Mouse (Mus musculus): ENCODE data around the gene Nemp1. TPM values are rescaled to one million over a fixed set of nuclear protein-coding genes. Genes with fewer than 3 reads are reported as not detected.

Gene Nemp1
- polyA plus RNA-seq, 1 experiment = 14.2 TPM

DNA sequence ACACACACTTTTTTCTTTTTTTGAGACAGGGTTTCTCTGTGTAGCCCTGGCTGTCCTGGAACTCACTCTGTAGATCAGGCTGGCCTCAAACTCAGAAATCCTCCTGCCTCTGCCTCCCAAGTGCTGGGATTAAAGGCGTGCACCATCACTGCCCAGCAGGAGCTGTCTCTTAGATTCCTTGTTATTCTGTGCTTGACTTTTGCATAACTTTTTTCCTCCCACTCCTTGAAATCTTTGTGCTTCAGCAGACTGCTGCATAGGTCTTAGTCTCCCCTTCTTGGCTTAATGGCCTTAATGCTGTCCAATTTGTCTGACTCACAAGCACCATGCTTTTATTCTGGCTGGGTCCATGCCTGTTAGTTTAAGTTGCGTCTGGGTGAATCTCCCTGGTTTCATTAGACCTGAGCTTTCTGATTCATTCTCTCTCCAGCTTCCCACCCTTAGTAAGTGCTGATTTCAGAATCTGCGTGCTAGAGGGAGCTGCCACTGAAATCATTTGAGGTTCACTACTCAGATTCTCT lies 42.2 kb downstream of the Nemp1 start:
- Histone ChIP-seq H3K36me3 (ENCODE audit: control insufficient read depth, insufficient read depth, low read length) (no peaks in the 10 kb centered on the region), H3K4me3 (ENCODE audit: control insufficient read depth, insufficient read depth, low read length) (no peak overlapping the region), H3K27me3 (ENCODE audit: control insufficient read depth, insufficient read depth, low read length) (no peaks in the 10 kb centered on the region), H3K27ac (ENCODE audit: control insufficient read depth, insufficient read depth, low read length) (no peak overlapping the region), H3K4me1 (replicated peaks; ENCODE audit: control insufficient read depth, insufficient read depth, low read length) (no peaks in the 10 kb centered on the region)
- WGBS = 85% methylated on average over 3 of the region's 3 CpGs
- no peak for TF ChIP-seq CTCF (IDR thresholded peaks at IDR 0.05; ENCODE audit: borderline replicate concordance, control insufficient read depth, extremely low read depth, insufficient read depth, low read length, poor library complexity)
- no peak for TF ChIP-seq POLR2A (IDR thresholded peaks at IDR 0.05; ENCODE audit: control insufficient read depth, extremely low read depth, insufficient read depth, low read length, poor library complexity)
- DNase-seq = no peak

DNA sequence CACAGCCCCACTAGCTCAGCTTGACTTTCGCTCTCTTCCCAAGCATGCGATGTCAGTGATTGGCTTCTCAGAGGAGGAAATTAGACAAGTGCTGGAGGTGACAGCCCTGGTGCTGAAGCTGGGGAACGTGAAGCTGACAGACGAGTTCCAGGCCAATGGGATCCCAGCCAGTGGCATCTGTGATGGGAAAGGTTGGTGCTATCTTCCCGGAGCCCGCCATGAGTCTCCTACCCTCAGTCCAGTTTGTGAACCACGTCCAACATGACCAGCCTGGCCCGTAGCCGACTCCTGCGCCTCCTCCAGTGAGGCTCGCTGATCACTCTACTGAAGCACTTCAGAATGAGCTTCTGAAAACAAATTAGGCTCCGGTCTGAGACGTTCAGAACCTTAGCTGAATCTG lies 43.6 kb downstream of the Nemp1 start:
- TF ChIP-seq POLR2A (IDR thresholded peaks at IDR 0.05; ENCODE audit: control insufficient read depth, extremely low read depth, insufficient read depth, low read length, poor library complexity) (no peak), CTCF (IDR thresholded peaks at IDR 0.05; ENCODE audit: borderline replicate concordance, control insufficient read depth, extremely low read depth, insufficient read depth, low read length, poor library complexity) (no peak)
- no peak overlapping the region for H3K27ac ChIP-seq (ENCODE audit: control insufficient read depth, insufficient read depth, low read length)
- no peaks in the 10 kb centered on the region for H3K27me3 ChIP-seq (ENCODE audit: control insufficient read depth, insufficient read depth, low read length)
- no peaks in the 10 kb centered on the region for H3K4me1 ChIP-seq (replicated peaks; ENCODE audit: control insufficient read depth, insufficient read depth, low read length)
- 89% methylated on average over 13 of the region's 13 CpGs for WGBS
- no peak for DNase-seq
- H3K36me3 ChIP-seq (ENCODE audit: control insufficient read depth, insufficient read depth, low read length) = no peaks in the 10 kb centered on the region
- H3K4me3 ChIP-seq (ENCODE audit: control insufficient read depth, insufficient read depth, low read length) = no peak overlapping the region

DNA sequence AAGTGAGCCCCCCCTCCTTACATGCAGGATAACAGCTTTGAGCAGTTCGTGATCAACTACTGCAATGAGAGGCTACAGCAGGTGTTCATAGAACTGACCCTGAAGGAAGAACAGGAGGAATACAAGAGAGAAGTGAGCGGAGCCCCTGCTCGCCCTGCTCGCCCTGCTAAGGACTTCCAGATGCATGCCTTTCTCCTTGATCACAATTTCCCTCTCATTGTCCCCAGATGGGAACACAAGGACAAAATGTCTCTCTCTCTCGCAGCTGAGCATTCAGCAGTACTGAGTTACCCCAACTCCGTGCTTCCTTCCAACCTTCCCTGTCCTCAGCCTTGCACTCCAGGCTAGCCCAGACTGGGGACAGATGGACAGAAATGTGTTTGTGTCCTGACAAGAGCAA lies 46.0 kb downstream of the Nemp1 start:
- H3K27ac ChIP-seq (ENCODE audit: control insufficient read depth, insufficient read depth, low read length) = no peak overlapping the region
- no peak for DNase-seq
- H3K27me3 ChIP-seq (ENCODE audit: control insufficient read depth, insufficient read depth, low read length) = no peaks in the 10 kb centered on the region
- TF ChIP-seq POLR2A (IDR thresholded peaks at IDR 0.05; ENCODE audit: control insufficient read depth, extremely low read depth, insufficient read depth, low read length, poor library complexity) (no peak), CTCF (IDR thresholded peaks at IDR 0.05; ENCODE audit: borderline replicate concordance, control insufficient read depth, extremely low read depth, insufficient read depth, low read length, poor library complexity) (no peak)
- WGBS = 91% methylated on average over 6 of the region's 6 CpGs
- no peaks in the 10 kb centered on the region for H3K36me3 ChIP-seq (ENCODE audit: control insufficient read depth, insufficient read depth, low read length)
- H3K4me3 ChIP-seq (ENCODE audit: control insufficient read depth, insufficient read depth, low read length) = no peak overlapping the region
- no peaks in the 10 kb centered on the region for H3K4me1 ChIP-seq (replicated peaks; ENCODE audit: control insufficient read depth, insufficient read depth, low read length)

DNA sequence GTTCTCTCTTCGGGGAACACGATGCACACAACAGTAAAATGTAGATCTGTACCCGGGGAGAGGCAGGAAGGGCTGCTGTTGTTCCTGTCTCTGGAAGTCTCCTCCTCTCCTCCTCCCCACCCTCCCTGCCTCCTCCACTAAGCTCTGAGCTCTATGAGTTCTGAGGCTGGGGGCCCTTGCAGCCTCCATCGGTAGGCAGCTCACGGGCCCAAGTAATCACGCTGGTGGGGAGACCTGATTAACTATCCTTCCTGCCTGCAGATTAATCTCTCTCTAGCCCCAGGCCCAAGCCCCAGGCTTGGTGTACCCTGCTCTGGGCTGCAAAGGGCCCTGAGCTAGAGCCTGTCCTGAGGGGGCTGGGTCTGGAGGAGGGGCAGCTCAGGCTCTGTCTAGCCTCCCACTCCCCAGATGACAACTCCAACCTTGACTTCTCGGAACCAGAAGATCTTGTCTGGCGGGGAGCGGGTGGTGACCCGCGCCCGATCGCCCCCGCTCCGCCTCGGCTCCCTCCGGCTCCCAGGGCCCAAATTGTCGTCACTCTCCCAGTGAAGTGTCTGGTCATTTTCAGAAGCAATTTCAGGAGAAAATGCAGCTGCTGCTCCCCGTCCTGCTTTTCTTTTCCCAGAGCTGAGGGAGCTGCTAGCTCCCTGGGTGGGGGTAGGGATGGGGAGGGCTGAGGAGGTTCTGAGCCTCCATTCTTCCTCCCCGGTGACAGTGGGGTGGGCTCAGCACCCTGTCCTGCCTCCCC lies 55.1 kb downstream of the Nemp1 start:
- TF ChIP-seq CTCF (IDR thresholded peaks at IDR 0.05; ENCODE audit: borderline replicate concordance, control insufficient read depth, extremely low read depth, insufficient read depth, low read length, poor library complexity) (no peak), POLR2A (IDR thresholded peaks at IDR 0.05; ENCODE audit: control insufficient read depth, extremely low read depth, insufficient read depth, low read length, poor library complexity) (no peak)
- Histone ChIP-seq H3K27ac (ENCODE audit: control insufficient read depth, insufficient read depth, low read length) (no peak overlapping the region), H3K4me3 (ENCODE audit: control insufficient read depth, insufficient read depth, low read length) (no peak overlapping the region), H3K27me3 (ENCODE audit: control insufficient read depth, insufficient read depth, low read length) (no peaks in the 10 kb centered on the region; the same call in 1 of the 2 replicates), H3K4me1 (replicated peaks; ENCODE audit: control insufficient read depth, insufficient read depth, low read length) (no peaks in the 10 kb centered on the region), H3K36me3 (ENCODE audit: control insufficient read depth, insufficient read depth, low read length) (no peaks in the 10 kb centered on the region)
- DNase-seq = no peak
- 59% methylated on average over 20 of the region's 20 CpGs for WGBS

DNA sequence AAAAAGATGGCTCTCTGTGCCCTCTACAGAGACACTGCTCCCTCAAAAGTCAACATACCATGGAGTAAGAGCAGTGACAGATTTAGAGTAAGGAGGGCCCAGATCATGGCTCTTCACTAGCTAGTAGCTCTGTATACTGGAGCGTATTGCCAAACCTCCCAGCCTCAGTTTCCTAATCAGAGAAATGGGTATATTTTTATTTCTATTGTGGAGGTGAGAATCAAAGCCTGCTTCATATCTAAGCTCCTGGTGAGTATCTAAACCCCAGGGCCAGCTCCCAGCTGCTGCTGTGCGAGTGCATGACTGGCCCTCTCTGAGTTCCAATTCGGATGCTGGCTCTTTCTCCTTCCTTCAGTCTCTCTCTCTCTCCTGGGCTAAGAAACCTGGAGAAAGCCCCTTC lies 57.5 kb downstream of the Nemp1 start, which contains the start of gene Tac2:
Gene Tac2 (plus strand): TSS at position 301 of the 400 bp plus-strand sequence.
- TF ChIP-seq CTCF (IDR thresholded peaks at IDR 0.05; ENCODE audit: borderline replicate concordance, control insufficient read depth, extremely low read depth, insufficient read depth, low read length, poor library complexity) (no peak), POLR2A (IDR thresholded peaks at IDR 0.05; ENCODE audit: control insufficient read depth, extremely low read depth, insufficient read depth, low read length, poor library complexity) (no peak)
- Histone ChIP-seq H3K27ac (ENCODE audit: control insufficient read depth, insufficient read depth, low read length) (no peak within 1 kb of the TSS), H3K4me1 (replicated peaks; ENCODE audit: control insufficient read depth, insufficient read depth, low read length) (no peaks in the 10 kb centered on the region), H3K36me3 (ENCODE audit: control insufficient read depth, insufficient read depth, low read length) (no peaks in the 10 kb centered on the region), H3K27me3 (ENCODE audit: control insufficient read depth, insufficient read depth, low read length) (no peaks in the 10 kb centered on the region; the same call in 1 of the 2 replicates), H3K4me3 (ENCODE audit: control insufficient read depth, insufficient read depth, low read length) (no peak within 1 kb of the TSS)
- WGBS = 92% methylated on average over 3 of the region's 3 CpGs
- no peak for DNase-seq

DNA sequence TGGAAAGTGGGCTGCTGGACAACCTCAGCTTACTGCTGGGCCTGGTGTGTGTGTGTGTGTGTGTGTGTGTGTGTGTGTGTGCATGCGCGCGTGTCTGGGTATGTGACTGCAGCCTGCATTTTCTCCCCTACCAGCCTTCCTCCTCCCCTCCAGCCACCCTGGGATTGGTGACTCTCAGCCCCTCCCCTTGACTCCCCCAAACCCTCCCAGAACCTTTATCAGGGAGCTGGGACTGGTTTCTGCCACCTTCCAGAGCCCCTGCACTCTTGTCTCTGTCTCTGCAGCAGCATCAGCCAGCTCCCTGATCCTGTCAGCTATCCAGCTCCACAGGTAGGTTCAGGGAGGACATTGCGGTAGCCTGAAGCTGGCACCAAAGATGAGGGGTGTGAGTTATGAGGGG lies 58.4 kb downstream of the Nemp1 start:
- 94% methylated on average over 4 of the region's 4 CpGs for WGBS
- H3K36me3 ChIP-seq (ENCODE audit: control insufficient read depth, insufficient read depth, low read length) = no peaks in the 10 kb centered on the region
- DNase-seq = no peak
- H3K4me3 ChIP-seq (ENCODE audit: control insufficient read depth, insufficient read depth, low read length) = no peak overlapping the region
- TF ChIP-seq POLR2A (IDR thresholded peaks at IDR 0.05; ENCODE audit: control insufficient read depth, extremely low read depth, insufficient read depth, low read length, poor library complexity) (no peak), CTCF (IDR thresholded peaks at IDR 0.05; ENCODE audit: borderline replicate concordance, control insufficient read depth, extremely low read depth, insufficient read depth, low read length, poor library complexity) (no peak)
- H3K27me3 ChIP-seq (ENCODE audit: control insufficient read depth, insufficient read depth, low read length) = no peaks in the 10 kb centered on the region; the same call in 1 of the 2 replicates
- H3K27ac ChIP-seq (ENCODE audit: control insufficient read depth, insufficient read depth, low read length) = no peak overlapping the region
- no peaks in the 10 kb centered on the region for H3K4me1 ChIP-seq (replicated peaks; ENCODE audit: control insufficient read depth, insufficient read depth, low read length)

All from thymus, adult 2 months (tissue).